Mouse (Mus musculus): ENCODE results near the gene Ppp2r5a. TPM values are rescaled to one million over a fixed set of nuclear protein-coding genes. Genes with fewer than 3 reads are reported as not detected.

Ppp2r5a gene
- 11.7 and 18.7 TPM in 2 replicates for polyA plus RNA-seq (2016; fragmentation: Nextera tagmentation; extraction: Ambion mirVana)

DNA sequence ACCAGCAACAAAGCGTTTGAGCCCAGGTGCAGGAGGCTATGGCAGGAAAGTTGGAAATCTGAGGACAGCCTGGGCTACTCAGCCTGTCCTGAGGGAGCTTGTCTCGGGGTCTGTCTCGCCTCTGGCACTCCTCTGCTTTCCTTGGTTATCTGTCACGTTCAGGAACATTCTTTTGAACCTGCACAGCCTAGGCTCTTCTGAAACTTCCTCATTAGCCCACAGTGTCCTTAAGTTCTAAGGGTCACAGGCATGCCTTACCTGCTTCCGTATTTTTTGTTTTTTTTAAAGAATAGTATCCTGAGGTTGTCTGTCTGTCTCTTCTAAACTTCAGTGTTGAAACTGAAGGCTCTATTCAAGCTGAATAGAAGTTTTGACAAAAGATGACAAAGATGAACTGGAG, at the start of gene Ppp2r5a:
TSS of gene Ppp2r5a (minus strand) at position 199 of the 400 bp plus-strand sequence.
- no peak within 1 kb of the TSS for H3K4me3 ChIP-seq (replicated peaks)
- H3K9me3 ChIP-seq: no peaks in the 10 kb centered on the region
- H3K27me3 ChIP-seq: 0 out of 2 replicates have a peak, but pooled peaks cover 4% of the 10 kb centered on the region
- peaks cover 7% of the 10 kb centered on the region; the same call in 1 of the 2 replicates for H3K4me1 ChIP-seq (replicated peaks)
- no peak within 1 kb of the TSS for H3K27ac ChIP-seq
- H3K9ac ChIP-seq (replicated peaks): no peak within 1 kb of the TSS
- H3K36me3 ChIP-seq: no peaks in the 10 kb centered on the region
- no peak for ATAC-seq (ENCODE audit: insufficient number of reproducible peaks, insufficient read depth, low FRiP score, low TSS enrichment, low read depth)
- 55% methylated on average over 5 of the region's 5 CpGs for WGBS
- no peak within 1 kb of the TSS for H3K4me2 ChIP-seq

DNA sequence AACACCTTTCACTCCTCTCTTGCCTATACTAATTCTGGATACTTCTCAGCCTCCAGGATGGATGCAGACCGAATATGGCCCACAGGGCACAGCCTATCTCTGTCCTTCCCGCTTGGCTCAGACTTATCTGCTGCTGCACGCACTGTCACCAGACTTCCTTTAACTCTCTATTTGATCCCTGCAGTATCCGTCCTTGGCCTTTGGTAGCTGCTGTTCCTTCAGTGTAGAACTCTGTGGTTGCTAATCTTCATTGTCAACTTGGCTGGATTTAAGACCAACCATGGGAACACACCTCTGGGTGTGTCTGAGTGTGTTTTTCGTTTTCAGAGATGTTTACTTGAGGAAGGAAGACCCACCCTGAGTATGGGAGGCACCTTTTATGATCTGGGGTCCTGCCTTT, 47.5 kb upstream of the Ppp2r5a start:
- H3K36me3 ChIP-seq: no peaks in the 10 kb centered on the region
- H3K27ac ChIP-seq: no peak overlapping the region
- H3K9ac ChIP-seq (replicated peaks): no peak overlapping the region
- WGBS: 83% methylated on average over 5 of the region's 5 CpGs
- peaks cover 16% of the 10 kb centered on the region for H3K4me1 ChIP-seq (replicated peaks)
- H3K9me3 ChIP-seq: no peaks in the 10 kb centered on the region
- H3K27me3 ChIP-seq: no peaks in the 10 kb centered on the region
- H3K4me3 ChIP-seq (replicated peaks): no peak overlapping the region
- H3K4me2 ChIP-seq: no peak overlapping the region
- ATAC-seq (ENCODE audit: insufficient number of reproducible peaks, insufficient read depth, low FRiP score, low TSS enrichment, low read depth): no peak

- WGBS: 85% methylated on average over 4 of the region's 4 CpGs
- ATAC-seq (ENCODE audit: insufficient number of reproducible peaks, insufficient read depth, low FRiP score, low TSS enrichment, low read depth): no peak
- Histone ChIP-seq H3K4me3 (replicated peaks) (no peak overlapping the region), H3K4me2 (no peak overlapping the region), H3K9me3 (no peaks in the 10 kb centered on the region), H3K36me3 (no peaks in the 10 kb centered on the region), H3K9ac (replicated peaks) (no peak overlapping the region), H3K4me1 (replicated peaks) (peaks cover 9% of the 10 kb centered on the region), H3K27me3 (no peaks in the 10 kb centered on the region), H3K27ac (no peak overlapping the region)
Measured at GRCm38 (mm10) chr1:191449537-191449936, 46.5 kb upstream of the Ppp2r5a start.

- H3K4me3 ChIP-seq (replicated peaks): no peak overlapping the region
- WGBS: 74% methylated on average over 6 of the region's 6 CpGs
- H3K4me2 ChIP-seq: no peak overlapping the region
- H3K9me3 ChIP-seq: no peaks in the 10 kb centered on the region
- no peaks in the 10 kb centered on the region for H3K36me3 ChIP-seq
- no peak for ATAC-seq (ENCODE audit: insufficient number of reproducible peaks, insufficient read depth, low FRiP score, low TSS enrichment, low read depth)
- no peak overlapping the region for H3K9ac ChIP-seq (replicated peaks)
- no peaks in the 10 kb centered on the region for H3K27me3 ChIP-seq
- H3K4me1 ChIP-seq (replicated peaks): no peaks in the 10 kb centered on the region
- no peak overlapping the region for H3K27ac ChIP-seq
Measured at GRCm38 (mm10) chr1:191447391-191448016, 44.4 kb upstream of the Ppp2r5a start.

DNA sequence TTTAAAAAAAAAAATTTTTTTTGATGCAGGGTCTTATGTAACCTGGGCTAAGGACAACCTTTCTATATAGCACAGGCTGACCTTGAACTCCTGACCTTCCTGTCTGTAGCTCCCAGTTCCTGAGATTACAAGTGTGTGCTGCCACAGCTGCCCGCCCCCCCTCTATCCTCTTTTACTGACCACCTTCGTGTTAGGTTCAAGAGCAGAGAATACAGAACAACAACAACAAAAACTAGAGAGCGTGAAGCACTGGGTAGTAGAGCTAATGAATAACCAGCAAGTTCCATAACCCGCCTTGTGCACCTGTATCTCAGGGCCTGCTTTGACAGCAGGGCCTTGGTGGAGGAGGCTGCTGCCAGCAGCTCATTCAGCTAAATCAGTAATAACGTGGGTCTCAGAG, 43.2 kb upstream of the Ppp2r5a start:
- Histone ChIP-seq H3K4me1 (replicated peaks) (no peaks in the 10 kb centered on the region), H3K4me2 (no peak overlapping the region), H3K27ac (no peak overlapping the region), H3K36me3 (no peaks in the 10 kb centered on the region), H3K4me3 (replicated peaks) (no peak overlapping the region), H3K27me3 (no peaks in the 10 kb centered on the region), H3K9ac (replicated peaks) (no peak overlapping the region), H3K9me3 (no peaks in the 10 kb centered on the region)
- no peak for ATAC-seq (ENCODE audit: insufficient number of reproducible peaks, insufficient read depth, low FRiP score, low TSS enrichment, low read depth)
- WGBS: 73% methylated on average over 5 of the region's 5 CpGs

DNA sequence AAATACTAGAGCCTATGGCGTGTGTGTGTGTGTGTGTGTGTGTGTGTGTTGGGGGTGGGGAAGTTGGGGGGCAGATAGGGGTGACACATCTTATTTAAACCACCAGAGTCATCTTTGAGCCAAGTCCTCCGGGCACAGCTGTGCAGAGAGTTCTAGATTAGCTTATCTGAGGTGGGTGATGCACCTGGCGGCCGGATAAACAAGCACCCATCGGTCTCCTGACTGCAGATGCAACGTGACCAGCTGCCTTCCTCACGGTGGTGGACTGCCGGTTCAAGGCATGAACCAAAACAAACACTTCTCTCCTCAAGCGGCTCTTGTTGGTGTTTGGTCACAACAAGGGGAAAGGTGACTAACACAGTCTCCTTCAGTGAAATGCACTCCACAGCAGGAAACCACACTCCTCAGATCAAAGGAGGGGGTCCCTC, 42.8 kb upstream of the Ppp2r5a start:
- H3K4me1 ChIP-seq (replicated peaks): no peaks in the 10 kb centered on the region
- ATAC-seq (ENCODE audit: insufficient number of reproducible peaks, insufficient read depth, low FRiP score, low TSS enrichment, low read depth): no peak
- 49% methylated on average over 9 of the region's 9 CpGs for WGBS
- H3K4me2 ChIP-seq: no peak overlapping the region
- no peaks in the 10 kb centered on the region for H3K27me3 ChIP-seq
- H3K36me3 ChIP-seq: no peaks in the 10 kb centered on the region
- no peak overlapping the region for H3K4me3 ChIP-seq (replicated peaks)
- no peaks in the 10 kb centered on the region for H3K9me3 ChIP-seq
- H3K27ac ChIP-seq: no peak overlapping the region
- H3K9ac ChIP-seq (replicated peaks): no peak overlapping the region

GRCm38 (mm10) chr1:191445401-191445800, 42.3 kb upstream of the Ppp2r5a start:
- H3K4me2 ChIP-seq: no peak overlapping the region
- H3K4me1 ChIP-seq (replicated peaks): no peaks in the 10 kb centered on the region
- H3K4me3 ChIP-seq (replicated peaks): no peak overlapping the region
- H3K36me3 ChIP-seq: no peaks in the 10 kb centered on the region
- 88% methylated on average over 12 of the region's 12 CpGs for WGBS
- no peaks in the 10 kb centered on the region for H3K9me3 ChIP-seq
- H3K27ac ChIP-seq: no peak overlapping the region
- no peak for ATAC-seq (ENCODE audit: insufficient number of reproducible peaks, insufficient read depth, low FRiP score, low TSS enrichment, low read depth)
- no peaks in the 10 kb centered on the region for H3K27me3 ChIP-seq
- H3K9ac ChIP-seq (replicated peaks): no peak overlapping the region

DNA sequence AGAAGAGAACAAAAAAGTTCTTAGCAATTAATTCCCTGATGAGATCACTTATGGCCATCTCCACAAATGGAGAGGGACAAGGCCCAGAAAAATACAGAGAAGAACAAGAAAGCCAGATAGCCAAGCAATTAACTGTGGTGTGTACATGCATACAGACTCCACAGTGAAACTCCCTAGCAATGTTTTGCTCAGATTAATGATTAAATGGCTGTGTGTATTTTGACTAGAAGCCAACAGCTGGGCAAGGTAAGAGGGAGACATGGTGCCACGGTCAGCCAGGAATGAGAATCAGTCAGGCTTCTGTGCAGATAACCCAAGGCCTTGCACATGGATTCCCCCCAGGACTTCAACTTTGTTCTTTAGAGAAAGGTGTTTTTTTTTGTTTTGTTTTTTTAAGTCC, 41.4 kb upstream of the Ppp2r5a start:
- no peaks in the 10 kb centered on the region for H3K4me1 ChIP-seq (replicated peaks)
- no peaks in the 10 kb centered on the region for H3K27me3 ChIP-seq
- no peak overlapping the region for H3K4me2 ChIP-seq
- 88% methylated on average over 1 of the region's 1 CpGs for WGBS
- no peaks in the 10 kb centered on the region for H3K9me3 ChIP-seq
- no peak overlapping the region for H3K9ac ChIP-seq (replicated peaks)
- H3K36me3 ChIP-seq: no peaks in the 10 kb centered on the region
- ATAC-seq (ENCODE audit: insufficient number of reproducible peaks, insufficient read depth, low FRiP score, low TSS enrichment, low read depth): no peak
- H3K4me3 ChIP-seq (replicated peaks): no peak overlapping the region
- no peak overlapping the region for H3K27ac ChIP-seq

- no peak overlapping the region for H3K9ac ChIP-seq (replicated peaks)
- H3K9me3 ChIP-seq: no peaks in the 10 kb centered on the region
- H3K4me2 ChIP-seq: no peak overlapping the region
- no peak overlapping the region for H3K27ac ChIP-seq
- H3K27me3 ChIP-seq: no peaks in the 10 kb centered on the region
- no peak overlapping the region for H3K4me3 ChIP-seq (replicated peaks)
- no peak for ATAC-seq (ENCODE audit: insufficient number of reproducible peaks, insufficient read depth, low FRiP score, low TSS enrichment, low read depth)
- WGBS: 66% methylated on average over 3 of the region's 3 CpGs
- no peaks in the 10 kb centered on the region for H3K36me3 ChIP-seq
- peaks cover 15% of the 10 kb centered on the region; the same call in 1 of the 2 replicates for H3K4me1 ChIP-seq (replicated peaks)
Measured at GRCm38 (mm10) chr1:191439011-191439410, 35.9 kb upstream of the Ppp2r5a start.

GRCm38 (mm10) chr1:191438546-191438945, 35.5 kb upstream of the Ppp2r5a start:
- no peak for ATAC-seq (ENCODE audit: insufficient number of reproducible peaks, insufficient read depth, low FRiP score, low TSS enrichment, low read depth)
- Histone ChIP-seq H3K27ac (no peak overlapping the region), H3K36me3 (no peaks in the 10 kb centered on the region), H3K4me1 (replicated peaks) (peaks cover 15% of the 10 kb centered on the region; the same call in 1 of the 2 replicates), H3K4me2 (no peak overlapping the region), H3K9ac (replicated peaks) (no peak overlapping the region), H3K4me3 (replicated peaks) (no peak overlapping the region), H3K9me3 (no peaks in the 10 kb centered on the region), H3K27me3 (no peaks in the 10 kb centered on the region)
- 69% methylated on average over 4 of the region's 4 CpGs for WGBS

- H3K36me3 ChIP-seq: no peaks in the 10 kb centered on the region
- ATAC-seq (ENCODE audit: insufficient number of reproducible peaks, insufficient read depth, low FRiP score, low TSS enrichment, low read depth): no peak
Measured at GRCm38 (mm10) chr1:191436647-191437046, 33.6 kb upstream of the Ppp2r5a start.

GRCm38 (mm10) chr1:191435359-191435758, 32.3 kb upstream of the Ppp2r5a start:
- Histone ChIP-seq H3K27me3 (no peaks in the 10 kb centered on the region), H3K9ac (replicated peaks) (no peak overlapping the region), H3K4me1 (replicated peaks) (peaks cover 25% of the 10 kb centered on the region; the same call in 1 of the 2 replicates), H3K4me3 (replicated peaks) (no peak overlapping the region), H3K27ac (no peak overlapping the region), H3K36me3 (no peaks in the 10 kb centered on the region), H3K9me3 (no peaks in the 10 kb centered on the region), H3K4me2 (no peak overlapping the region)
- WGBS: 19% methylated on average over 1 of the region's 1 CpGs
- no peak for ATAC-seq (ENCODE audit: insufficient number of reproducible peaks, insufficient read depth, low FRiP score, low TSS enrichment, low read depth)

More at GRCm38 (mm10) chr1:191436647-191437046, 33.6 kb upstream of the Ppp2r5a start:
- no peak overlapping the region for H3K4me2 ChIP-seq
- H3K27ac ChIP-seq: no peak overlapping the region
- 14% methylated on average over 3 of the region's 3 CpGs for WGBS
- H3K4me1 ChIP-seq (replicated peaks): peaks cover 24% of the 10 kb centered on the region; the same call in 1 of the 2 replicates
- no peak overlapping the region for H3K9ac ChIP-seq (replicated peaks)
- H3K9me3 ChIP-seq: no peaks in the 10 kb centered on the region
- no peaks in the 10 kb centered on the region for H3K27me3 ChIP-seq
- no peak overlapping the region for H3K4me3 ChIP-seq (replicated peaks)
